Comparison of ENCODE assay signal across 16 mouse cellular contexts in genomic region chr3:108096726-108097125, GRCm38 (mm10). TPM values are rescaled to one million over a fixed set of nuclear protein-coding genes. Genes with fewer than 3 reads are reported as not detected.
DNase-seq lines count a peak whose midpoint lies in the region; ATAC-seq and TF ChIP-seq lines count a peak whose summit lies in the region.
"Had no signal": no experiment of that assay in that cellular context is flagged by ENCODE, and none has a peak within 500 bp of the region (broad histone marks: within the 10 kb centered on the region; RNA-seq: fewer than 3 reads in every experiment).

No protein-coding gene starts in this region.

- no peaks in the 10 kb centered on the region for H3K9me3 ChIP-seq in hindbrain, embryonic 10.5 days
- no peaks in the 10 kb centered on the region for H3K9me3 ChIP-seq in hindbrain, embryonic 12.5 days (replicated peaks)
- no peaks in the 10 kb centered on the region for H3K9me3 ChIP-seq in megakaryocyte, embryonic 14.5 days
- no peaks in the 10 kb centered on the region for H3K9me3 ChIP-seq in neural tube, embryonic 15.5 days (replicated peaks)
- H3K9me3 ChIP-seq: embryonic facial prominence, embryonic 13.5 days had no signal

- peak overlapping the region; percentile 40; the same call in 1 of the 2 replicates for H3K27ac ChIP-seq in hindbrain, embryonic 10.5 days
- no peak overlapping the region for H3K27ac ChIP-seq in hindbrain, embryonic 12.5 days
- peak overlapping the region; percentile 49; the same call in 1 of the 2 replicates for H3K27ac ChIP-seq in bone marrow, adult 2 months (ENCODE audit: control insufficient read depth, insufficient read depth, low read depth, low read length, poor library complexity)
- H3K27ac ChIP-seq in neural tube, embryonic 15.5 days (replicated peaks) = no peak overlapping the region
- H3K27ac ChIP-seq: embryonic facial prominence, embryonic 13.5 days had no signal

- H3K4me1 ChIP-seq in hindbrain, embryonic 10.5 days (replicated peaks) = no peaks in the 10 kb centered on the region
- no peaks in the 10 kb centered on the region for H3K4me1 ChIP-seq in hindbrain, embryonic 12.5 days
- peaks cover 8% of the 10 kb centered on the region; the same call in 1 of the 2 replicates for H3K4me1 ChIP-seq in bone marrow, adult 2 months (ENCODE audit: control insufficient read depth, insufficient read depth, low read length)
- peaks cover 78% of the 10 kb centered on the region for H3K4me1 ChIP-seq in megakaryocyte, embryonic 14.5 days
- peaks cover 9% of the 10 kb centered on the region; the same call in 1 of the 2 replicates for H3K4me1 ChIP-seq in neural tube, embryonic 15.5 days
- H3K4me1 ChIP-seq: embryonic facial prominence, embryonic 13.5 days had no signal

- no peak overlapping the region for H3K4me3 ChIP-seq in hindbrain, embryonic 10.5 days
- no peak overlapping the region for H3K4me3 ChIP-seq in hindbrain, embryonic 12.5 days
- H3K4me3 ChIP-seq in bone marrow, adult 2 months (replicated peaks; ENCODE audit: control insufficient read depth, low read depth, low read length) = peak overlapping the region; percentile 23
- peak overlapping the region; percentile 65 for H3K4me3 ChIP-seq in megakaryocyte, embryonic 14.5 days (replicated peaks)
- H3K4me3 ChIP-seq in neural tube, embryonic 15.5 days (replicated peaks) = no peak overlapping the region
- H3K4me3 ChIP-seq: embryonic facial prominence, embryonic 13.5 days had no signal

- 90% methylated on average over 10 of the region's 10 CpGs for WGBS in hindbrain, embryonic 10.5 days
- 91% methylated on average over 10 of the region's 10 CpGs for WGBS in hindbrain, embryonic 12.5 days
- 38% methylated on average over 10 of the region's 10 CpGs for WGBS in bone marrow, adult 2 months
- WGBS in neural tube, embryonic 15.5 days = 90% methylated on average over 10 of the region's 10 CpGs

- no peak for TF ChIP-seq CTCF in bone marrow, adult 2 months (IDR thresholded peaks at IDR 0.05; ENCODE audit: control insufficient read depth, insufficient read depth, low read length)

- no peak overlapping the region for H3K9ac ChIP-seq in hindbrain, embryonic 12.5 days
- no peak overlapping the region for H3K9ac ChIP-seq in neural tube, embryonic 15.5 days (replicated peaks)
- H3K9ac ChIP-seq: embryonic facial prominence, embryonic 13.5 days had no signal

- intact Hi-C loops in gastrocnemius, postnatal 14 days (cut with DNase I; ENCODE audit: low total_unique reads) = no loop called here

- no peak for TF ChIP-seq POLR2A in bone marrow, adult 2 months (IDR thresholded peaks at IDR 0.05; ENCODE audit: borderline replicate concordance, control insufficient read depth, low read depth, low read length)

- H3K36me3 ChIP-seq in hindbrain, embryonic 10.5 days = no peaks in the 10 kb centered on the region
- H3K36me3 ChIP-seq in hindbrain, embryonic 12.5 days = no peaks in the 10 kb centered on the region
- peaks cover 3% of the 10 kb centered on the region for H3K36me3 ChIP-seq in megakaryocyte, embryonic 14.5 days (replicated peaks; ENCODE audit: low read length)
- no peaks in the 10 kb centered on the region for H3K36me3 ChIP-seq in neural tube, embryonic 15.5 days
- H3K36me3 ChIP-seq: embryonic facial prominence, embryonic 13.5 days had no signal

- H3K4me2 ChIP-seq in hindbrain, embryonic 12.5 days (replicated peaks) = no peak overlapping the region
- H3K4me2 ChIP-seq in neural tube, embryonic 15.5 days = no peak overlapping the region
- H3K4me2 ChIP-seq: embryonic facial prominence, embryonic 13.5 days had no signal

- no peak for DNase-seq in hindbrain, embryonic 10.5 days (ENCODE audit: low spot score)
- no peak for DNase-seq in gastrocnemius, postnatal 14 days
- DNase-seq in thymus, adult 18-20 months = no peak
- DNase-seq: cerebellum, postnatal 10 days; heart, adult 11 months; kidney, adult 18-20 months; layer of hippocampus, adult 9-11 months; lung, adult 2 months; midbrain, embryonic 14.5 days had no signal

- H3K27me3 ChIP-seq in hindbrain, embryonic 10.5 days (ENCODE audit: insufficient read depth, poor library complexity, severe bottlenecking) = no peaks in the 10 kb centered on the region
- H3K27me3 ChIP-seq in hindbrain, embryonic 12.5 days = no peaks in the 10 kb centered on the region
- H3K27me3 ChIP-seq in megakaryocyte, embryonic 14.5 days (replicated peaks) = peaks cover 3% of the 10 kb centered on the region
- no peaks in the 10 kb centered on the region for H3K27me3 ChIP-seq in neural tube, embryonic 15.5 days (replicated peaks)
- H3K27me3 ChIP-seq: embryonic facial prominence, embryonic 13.5 days had no signal

- no peak for ATAC-seq in hindbrain, embryonic 12.5 days (ENCODE audit: low FRiP score)
- ATAC-seq in erythroid progenitor cell, adult 5-6 weeks (replicated peaks; ENCODE audit: low FRiP score, poor library complexity, severe bottlenecking) = peak; percentile 73
- ATAC-seq in neural tube, embryonic 15.5 days (ENCODE audit: low FRiP score) = no peak

RNA-seq across cellular contexts. Expression of gene Gnat2, which starts 4.1 kb away (rescaled TPM):
- polyA plus RNA-seq in hindbrain, embryonic 10.5 days (2016; fragmentation: Nextera tagmentation; extraction: Ambion mirVana) = 0.46 and 0.81 TPM in 2 replicates
- polyA plus RNA-seq in hindbrain, embryonic 12.5 days (2016; fragmentation: Nextera tagmentation; extraction: Ambion mirVana) = 0.33 and 0.37 TPM in 2 replicates
- polyA plus RNA-seq in bone marrow, adult 2 months (2011; ENCODE audit: insufficient read depth, insufficient read length, low replicate concordance, missing spikeins) = 1.0 TPM in 1 of 2 replicates, not detected in the other
- not detected in 2 replicates for total RNA-seq in erythroid progenitor cell, adult 5-6 weeks (2015; ENCODE audit: low replicate concordance)
- not detected in 2 replicates for total RNA-seq in erythroid progenitor cell, adult 5-6 weeks (2017; ENCODE audit: low replicate concordance)
- not detected in 2 replicates for polyA plus RNA-seq in megakaryocyte, embryonic 14.5 days (2012; ENCODE audit: insufficient read depth, low replicate concordance)
- total RNA-seq in gastrocnemius, postnatal 14 days (2021) = under 1 TPM in 1 of 2 experiments, not detected in 1; 0.23 TPM
- polyA plus RNA-seq in neural tube, embryonic 15.5 days (2015; fragmentation: Nextera tagmentation; extraction: Ambion mirVana) = 0.13 and 0.43 TPM in 2 replicates
- total RNA-seq: left cerebral cortex, postnatal 25 days had no signal
- polyA plus RNA-seq: lung, adult 2 months had no signal

RNA-seq across cellular contexts. Expression of gene Ampd2, which starts 10.3 kb away (rescaled TPM):
- 53.3 and 58.7 TPM in 2 replicates for polyA plus RNA-seq in hindbrain, embryonic 10.5 days (2016; fragmentation: Nextera tagmentation; extraction: Ambion mirVana)
- 46.5 and 50.2 TPM in 2 replicates for polyA plus RNA-seq in hindbrain, embryonic 12.5 days (2016; fragmentation: Nextera tagmentation; extraction: Ambion mirVana)
- polyA plus RNA-seq in bone marrow, adult 2 months (2011; ENCODE audit: insufficient read depth, insufficient read length, low replicate concordance, missing spikeins) = 15.3 and 47.2 TPM in 2 replicates
- total RNA-seq in erythroid progenitor cell, adult 5-6 weeks (2015; ENCODE audit: low replicate concordance) = 9.2 and 10.5 TPM in 2 replicates
- 1.0 and 10.1 TPM in 2 replicates for total RNA-seq in erythroid progenitor cell, adult 5-6 weeks (2017; ENCODE audit: low replicate concordance)
- 101 and 286 TPM in 2 replicates for polyA plus RNA-seq in megakaryocyte, embryonic 14.5 days (2012; ENCODE audit: insufficient read depth, low replicate concordance)
- total RNA-seq in gastrocnemius, postnatal 14 days (2021) = 1 to 10 TPM; 4.8 to 7.2 TPM
- polyA plus RNA-seq in neural tube, embryonic 15.5 days (2015; fragmentation: Nextera tagmentation; extraction: Ambion mirVana) = 64.1 and 66.9 TPM in 2 replicates

RNA-seq across cellular contexts. Expression of gene Gnai3, which starts 49.2 kb away (rescaled TPM):
- polyA plus RNA-seq in hindbrain, embryonic 10.5 days (2016; fragmentation: Nextera tagmentation; extraction: Ambion mirVana) = 178 and 201 TPM in 2 replicates
- 193 and 201 TPM in 2 replicates for polyA plus RNA-seq in hindbrain, embryonic 12.5 days (2016; fragmentation: Nextera tagmentation; extraction: Ambion mirVana)
- polyA plus RNA-seq in bone marrow, adult 2 months (2011; ENCODE audit: insufficient read depth, insufficient read length, low replicate concordance, missing spikeins) = 11.7 and 27.5 TPM in 2 replicates
- total RNA-seq in erythroid progenitor cell, adult 5-6 weeks (2015; ENCODE audit: low replicate concordance) = 29.9 and 45.7 TPM in 2 replicates
- 21.7 and 30.0 TPM in 2 replicates for total RNA-seq in erythroid progenitor cell, adult 5-6 weeks (2017; ENCODE audit: low replicate concordance)
- 4.0 TPM in 1 of 2 replicates, not detected in the other for polyA plus RNA-seq in megakaryocyte, embryonic 14.5 days (2012; ENCODE audit: insufficient read depth, low replicate concordance)
- 10 to 100 TPM; 17.7 to 22.6 TPM for total RNA-seq in gastrocnemius, postnatal 14 days (2021)
- polyA plus RNA-seq in neural tube, embryonic 15.5 days (2015; fragmentation: Nextera tagmentation; extraction: Ambion mirVana) = 103 and 121 TPM in 2 replicates

RNA-seq across cellular contexts. Expression of gene Gstm4, which starts 52.0 kb away (rescaled TPM):
- polyA plus RNA-seq in hindbrain, embryonic 10.5 days (2016; fragmentation: Nextera tagmentation; extraction: Ambion mirVana) = 12.8 and 13.9 TPM in 2 replicates
- 12.1 and 12.5 TPM in 2 replicates for polyA plus RNA-seq in hindbrain, embryonic 12.5 days (2016; fragmentation: Nextera tagmentation; extraction: Ambion mirVana)
- polyA plus RNA-seq in bone marrow, adult 2 months (2011; ENCODE audit: insufficient read depth, insufficient read length, low replicate concordance, missing spikeins) = 4.8 and 8.3 TPM in 2 replicates
- total RNA-seq in erythroid progenitor cell, adult 5-6 weeks (2015; ENCODE audit: low replicate concordance) = 2.5 and 4.2 TPM in 2 replicates
- 0.90 and 1.4 TPM in 2 replicates for total RNA-seq in erythroid progenitor cell, adult 5-6 weeks (2017; ENCODE audit: low replicate concordance)
- 1.4 TPM in 1 of 2 replicates, not detected in the other for polyA plus RNA-seq in megakaryocyte, embryonic 14.5 days (2012; ENCODE audit: insufficient read depth, low replicate concordance)
- 10 to 100 TPM; 11.4 to 12.0 TPM for total RNA-seq in gastrocnemius, postnatal 14 days (2021)
- polyA plus RNA-seq in neural tube, embryonic 15.5 days (2015; fragmentation: Nextera tagmentation; extraction: Ambion mirVana) = 19.1 and 21.0 TPM in 2 replicates

RNA-seq across cellular contexts. Expression of gene Gpr61, which starts 58.0 kb away (rescaled TPM):
- polyA plus RNA-seq in hindbrain, embryonic 10.5 days (2016; fragmentation: Nextera tagmentation; extraction: Ambion mirVana) = 0.95 and 1.4 TPM in 2 replicates
- 0.72 and 1.2 TPM in 2 replicates for polyA plus RNA-seq in hindbrain, embryonic 12.5 days (2016; fragmentation: Nextera tagmentation; extraction: Ambion mirVana)
- not detected in 2 replicates for polyA plus RNA-seq in bone marrow, adult 2 months (2011; ENCODE audit: insufficient read depth, insufficient read length, low replicate concordance, missing spikeins)
- not detected in 2 replicates for total RNA-seq in erythroid progenitor cell, adult 5-6 weeks (2015; ENCODE audit: low replicate concordance)
- total RNA-seq in erythroid progenitor cell, adult 5-6 weeks (2017; ENCODE audit: low replicate concordance) = not detected in 2 replicates
- not detected in 2 replicates for polyA plus RNA-seq in megakaryocyte, embryonic 14.5 days (2012; ENCODE audit: insufficient read depth, low replicate concordance)
- under 1 TPM in 1 of 2 experiments, not detected in 1; 0.18 TPM for total RNA-seq in gastrocnemius, postnatal 14 days (2021)
- polyA plus RNA-seq in neural tube, embryonic 15.5 days (2015; fragmentation: Nextera tagmentation; extraction: Ambion mirVana) = 6.1 and 7.7 TPM in 2 replicates
- polyA plus RNA-seq: lung, adult 2 months had no signal

Comparison
In these comparisons a context has a peak if more than half of its experiments do, and no peak if none do; other contexts are left out.
1. H3K27ac ChIP-seq: peak in hindbrain, embryonic 10.5 days (single experiment) and bone marrow, adult 2 months (single experiment); none in hindbrain, embryonic 12.5 days (single experiment) and neural tube, embryonic 15.5 days (single experiment).
2. H3K4me3 ChIP-seq: peak in bone marrow, adult 2 months (single experiment) and megakaryocyte, embryonic 14.5 days (single experiment); none in hindbrain, embryonic 10.5 days (single experiment), hindbrain, embryonic 12.5 days (single experiment) and neural tube, embryonic 15.5 days (single experiment).